In the genomic region with DNA sequence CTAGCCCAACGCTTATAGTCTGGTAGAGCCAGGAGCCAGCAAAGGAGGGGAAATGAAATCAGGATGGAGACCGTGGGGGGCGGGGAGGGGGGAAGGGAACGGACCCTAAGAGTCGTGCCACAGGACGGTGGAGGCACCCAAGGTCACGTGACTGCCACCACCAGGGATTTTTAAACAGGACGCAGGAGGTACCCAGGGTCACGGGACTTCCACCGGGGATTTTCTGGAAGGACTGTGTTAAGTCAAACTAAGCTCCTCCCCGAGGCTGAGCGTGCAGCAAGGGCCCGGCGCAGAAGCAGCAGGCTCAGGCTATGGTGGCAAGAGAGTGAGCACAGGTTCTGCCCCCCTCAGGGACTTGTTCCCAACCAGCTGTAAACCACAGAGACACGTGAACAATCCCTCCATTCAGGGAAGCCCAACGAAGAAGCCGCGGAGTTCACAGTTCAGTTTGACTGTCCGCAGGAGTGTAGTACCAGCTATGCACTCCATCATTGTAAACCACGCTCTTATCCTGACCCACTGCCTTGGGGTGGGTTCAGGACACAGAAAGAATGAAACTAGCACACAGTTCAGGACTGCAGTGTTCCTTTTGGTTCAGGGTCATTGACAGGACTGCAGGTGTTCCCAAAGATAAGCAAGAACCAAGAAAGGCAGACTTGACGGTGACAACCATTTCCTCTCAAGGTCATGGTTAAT, we compare ENCODE assay signal across 10 mouse cellular contexts. TPM values are rescaled to one million over a fixed set of nuclear protein-coding genes. Genes with fewer than 3 reads are reported as not detected.
DNase-seq lines count a peak whose midpoint lies in the region; ATAC-seq lines count a peak whose summit lies in the region.
"Had no signal": no experiment of that assay in that cellular context is flagged by ENCODE, and none has a peak within 500 bp of the region (broad histone marks: within the 10 kb centered on the region; RNA-seq: fewer than 3 reads in every experiment).

No protein-coding gene starts in this region.

- 31% methylated on average over 21 of the region's 21 CpGs for WGBS in liver, embryonic 13.5 days (ENCODE audit: insufficient replicate concordance)
- 64% methylated on average over 21 of the region's 21 CpGs for WGBS in hindbrain, embryonic 16.5 days

- no peak overlapping the region for H3K27ac ChIP-seq in liver, embryonic 13.5 days
- H3K27ac ChIP-seq in hindbrain, embryonic 16.5 days (ENCODE audit: low read depth, low read length), result no peak overlapping the region
- H3K27ac ChIP-seq: hindbrain, embryonic 15.5 days had no signal

- no peaks in the 10 kb centered on the region for H3K36me3 ChIP-seq in liver, embryonic 13.5 days
- H3K36me3 ChIP-seq in hindbrain, embryonic 16.5 days (ENCODE audit: control insufficient read depth, insufficient read depth, low read length), result no peaks in the 10 kb centered on the region
- H3K36me3 ChIP-seq: hindbrain, embryonic 15.5 days had no signal

- H3K9me3 ChIP-seq in liver, embryonic 13.5 days (replicated peaks), result no peaks in the 10 kb centered on the region
- no peaks in the 10 kb centered on the region for H3K9me3 ChIP-seq in hindbrain, embryonic 16.5 days (ENCODE audit: control insufficient read depth, low read length)
- H3K9me3 ChIP-seq: hindbrain, embryonic 15.5 days had no signal

- DNase-seq in kidney, postnatal 25 days, result peak; percentile 29 to 53
- DNase-seq in kidney, postnatal 14 days, result no peak
- DNase-seq in adrenal gland, postnatal 14 days, result peak; percentile 44
- DNase-seq in liver, embryonic 13.5 days, result peak; percentile 7
- DNase-seq in thymus, postnatal 14 days, result peak; percentile 45
- no peak for DNase-seq in gastrocnemius, postnatal 25 days
- no peak for DNase-seq in embryo, embryonic 10 days (ENCODE audit: low spot score)
- DNase-seq: right cerebral cortex, postnatal 4 days had no signal

- peaks cover 12% of the 10 kb centered on the region for H3K4me1 ChIP-seq in liver, embryonic 13.5 days (replicated peaks)
- H3K4me1 ChIP-seq in hindbrain, embryonic 16.5 days (ENCODE audit: control insufficient read depth, insufficient read depth, low read depth, low read length), result no peaks in the 10 kb centered on the region
- H3K4me1 ChIP-seq: hindbrain, embryonic 15.5 days had no signal

- H3K4me3 ChIP-seq in liver, embryonic 13.5 days (replicated peaks), result no peak overlapping the region
- no peak overlapping the region for H3K4me3 ChIP-seq in hindbrain, embryonic 16.5 days (ENCODE audit: low read length)
- H3K4me3 ChIP-seq: hindbrain, embryonic 15.5 days had no signal

- ATAC-seq in liver, embryonic 13.5 days (ENCODE audit: low read depth), result peak; percentile 45
- no peak for ATAC-seq in hindbrain, embryonic 16.5 days

- H3K4me2 ChIP-seq in liver, embryonic 13.5 days, result peak overlapping the region; percentile 38
- H3K4me2 ChIP-seq in hindbrain, embryonic 16.5 days (ENCODE audit: low read length), result no peak overlapping the region
- H3K4me2 ChIP-seq: hindbrain, embryonic 15.5 days had no signal

- 0 out of 2 replicates have a peak, but pooled peaks cover 3% of the 10 kb centered on the region for H3K27me3 ChIP-seq in liver, embryonic 13.5 days
- no peaks in the 10 kb centered on the region for H3K27me3 ChIP-seq in hindbrain, embryonic 16.5 days (replicated peaks; ENCODE audit: control insufficient read depth, insufficient read depth, low read length)
- H3K27me3 ChIP-seq: hindbrain, embryonic 15.5 days had no signal

- no peak overlapping the region for H3K9ac ChIP-seq in liver, embryonic 13.5 days
- H3K9ac ChIP-seq in hindbrain, embryonic 16.5 days (ENCODE audit: low read depth, low read length), result no peak overlapping the region
- H3K9ac ChIP-seq: hindbrain, embryonic 15.5 days had no signal

RNA-seq across cellular contexts. Expression of a gene that starts 10.7 kb away (rescaled TPM):
- total RNA-seq in adrenal gland, postnatal 14 days (2021), result 23.7 and 28.6 TPM in 2 replicates
- 19.3 and 27.8 TPM in 2 replicates for polyA plus RNA-seq in liver, embryonic 13.5 days (2015; fragmentation: Nextera tagmentation; extraction: Ambion mirVana)
- 1 to 10 TPM; 2.3 to 2.4 TPM for total RNA-seq in gastrocnemius, postnatal 25 days (2021)
- 2.7 and 3.9 TPM in 2 replicates for polyA plus RNA-seq in hindbrain, embryonic 16.5 days (2015; fragmentation: Nextera tagmentation; extraction: Ambion mirVana)

Comparison
In these comparisons a context has a peak if more than half of its experiments do, and no peak if none do; other contexts are left out.
1. DNase-seq: peak in kidney, postnatal 25 days (2 of 2), adrenal gland, postnatal 14 days (single experiment), liver, embryonic 13.5 days (single experiment) and thymus, postnatal 14 days (single experiment); none in kidney, postnatal 14 days (single experiment), gastrocnemius, postnatal 25 days (single experiment) and embryo, embryonic 10 days (single experiment).